Mouse (Mus musculus) thymus, postnatal 0 days (tissue): ENCODE measurements around the gene Bhlhb9. TPM values are rescaled to one million over a fixed set of nuclear protein-coding genes. Genes with fewer than 3 reads are reported as not detected.
A peak's percentile ranks its signal among the peaks of the same experiment; 100 is the strongest.

Experiments
- DNase-seq: peaks from one replicate; pipeline ENCODE4 v3.0.0-alpha.2; 2015; ENCODE audit warnings: low spot score
- microRNA counts: library from miRNA; unstranded; fragments of <30 nt; microRNA quantifications from one replicate; lab custom pipeline; 2015
- microRNA-seq: library from miRNA; unstranded; fragments of <30 nt; microRNA quantifications from one replicate; pipeline ENCODE4, GENCODE M21; 2016; ENCODE audit warnings: borderline number of aligned reads
- polyA plus RNA-seq: library from polyadenylated mRNA; unstranded; fragments of >200 nt; fragmentation: Nextera tagmentation; extraction: Ambion mirVana; gene quantifications from 2 replicates; pipeline ENCODE4 v1.2.1, GENCODE M21; 2015

The Bhlhb9 gene
- polyA plus RNA-seq, 1 experiment from 2014 or later = 55.0 TPM

DNA sequence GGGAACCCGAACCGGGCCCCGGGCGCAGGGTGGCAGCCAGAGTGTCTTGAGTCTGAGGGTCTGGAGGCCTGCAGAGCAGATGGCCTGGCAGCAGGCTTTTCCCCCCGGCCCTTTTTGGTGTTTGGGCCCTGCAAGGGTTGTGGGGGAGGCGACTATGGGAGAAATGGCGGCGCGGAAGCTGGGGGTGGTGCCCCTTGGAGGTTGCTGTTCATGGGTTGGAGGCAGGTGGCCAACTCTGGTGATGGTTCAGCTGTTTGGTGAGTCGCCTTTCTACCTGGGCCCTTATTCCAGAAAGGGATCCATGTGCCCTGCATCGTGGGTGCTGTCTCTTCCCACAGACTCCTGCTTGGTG lies 88.8 kb downstream of the Bhlhb9 start:
- DNase-seq = peak; percentile 39

DNA sequence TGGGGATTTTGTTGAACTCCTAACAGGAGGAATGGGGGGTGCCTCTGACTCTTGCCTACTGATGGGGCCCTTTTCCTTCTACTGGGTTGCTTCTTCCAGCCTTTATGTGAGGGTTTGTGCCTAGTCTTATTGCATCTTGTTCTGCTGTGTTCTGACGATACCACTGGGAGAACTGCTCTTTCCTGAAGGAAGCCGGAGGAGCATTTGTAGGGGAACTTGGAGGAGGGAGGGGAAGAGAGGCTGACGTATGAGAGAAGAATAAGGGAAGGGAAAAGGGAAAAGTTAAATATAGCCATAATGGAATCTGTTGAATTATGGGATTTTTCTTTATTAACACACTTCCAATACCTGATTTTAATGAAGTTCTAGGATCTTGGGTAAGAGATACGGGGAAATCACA lies 119.2 kb downstream of the Bhlhb9 start:
- DNase-seq = no peak

DNA sequence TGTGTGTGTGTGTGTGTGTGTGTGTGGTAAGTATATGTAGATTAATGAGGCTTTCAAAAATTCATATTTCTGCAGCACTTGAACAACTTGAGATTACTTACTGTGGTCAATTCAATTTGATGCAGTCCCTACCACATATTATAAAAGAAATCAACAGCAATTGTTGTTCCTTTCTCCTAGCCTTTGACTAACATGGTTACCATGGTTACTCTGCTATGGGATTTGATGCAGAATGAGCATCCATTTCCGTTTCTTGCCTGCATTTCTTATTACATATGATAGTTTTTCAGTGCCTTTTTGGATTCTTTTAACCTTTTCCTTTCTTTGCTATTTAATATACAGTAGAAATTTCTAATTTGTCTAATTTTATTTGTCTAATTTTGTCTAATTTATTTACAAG lies 119.7 kb downstream of the Bhlhb9 start:
- DNase-seq = no peak

DNA sequence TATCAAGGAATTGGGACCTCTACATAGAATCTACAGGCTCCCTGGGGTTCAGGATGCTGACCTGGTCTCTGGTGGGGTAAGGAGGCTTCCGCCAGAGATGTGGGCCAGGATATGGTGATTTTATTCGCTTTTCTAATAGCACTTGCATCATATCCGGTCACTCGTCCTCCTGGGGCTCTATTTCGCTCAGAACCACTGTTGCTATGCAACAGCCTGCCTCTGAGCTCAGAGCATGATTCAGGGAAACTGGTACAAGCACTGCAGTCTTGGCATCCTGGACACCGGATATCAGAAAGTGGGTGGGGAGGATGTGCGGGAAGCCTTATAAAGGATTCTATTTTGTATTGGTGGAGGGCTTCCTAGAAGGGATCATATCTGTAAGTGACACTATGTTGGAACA lies 124.8 kb downstream of the Bhlhb9 start:
- DNase-seq = no peak

DNA sequence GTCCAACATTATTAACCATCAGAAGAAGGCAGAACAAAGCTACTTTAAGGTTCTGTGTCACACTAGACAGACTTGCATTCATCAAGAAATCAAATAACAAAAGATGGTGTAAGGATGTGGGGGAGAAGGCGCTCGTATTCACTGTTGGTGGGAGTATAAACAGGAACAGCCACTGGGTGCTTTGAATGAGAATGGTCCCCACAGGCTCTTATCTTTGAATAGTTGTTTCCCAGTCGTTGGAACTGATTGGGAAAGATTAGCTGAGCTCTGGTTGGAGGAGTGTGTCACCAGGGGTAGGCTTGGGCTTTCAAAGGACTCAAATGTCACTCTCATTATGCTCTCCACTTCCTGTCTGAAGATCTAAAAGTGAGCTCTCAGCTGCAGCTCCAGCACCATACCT lies 128.5 kb downstream of the Bhlhb9 start:
- no peak for DNase-seq

DNA sequence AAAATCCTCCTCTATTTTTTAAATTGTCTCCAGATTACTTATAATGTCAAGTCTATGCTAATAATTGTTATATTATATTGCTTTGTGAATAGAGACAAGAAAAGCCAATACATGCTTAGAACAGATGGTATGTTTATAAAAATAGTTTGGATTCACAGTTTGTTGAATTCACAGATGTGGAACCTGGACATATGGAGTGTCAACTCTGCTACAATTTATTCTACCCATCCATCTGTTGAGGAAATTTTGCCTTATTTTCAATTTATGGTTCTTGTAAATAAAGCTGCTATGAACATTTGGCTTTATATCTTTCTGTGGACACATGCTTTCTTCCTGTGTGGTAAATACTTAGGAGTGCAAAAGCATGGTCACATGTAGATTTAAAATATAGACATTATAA lies 131.2 kb downstream of the Bhlhb9 start:
- no peak for DNase-seq

DNA sequence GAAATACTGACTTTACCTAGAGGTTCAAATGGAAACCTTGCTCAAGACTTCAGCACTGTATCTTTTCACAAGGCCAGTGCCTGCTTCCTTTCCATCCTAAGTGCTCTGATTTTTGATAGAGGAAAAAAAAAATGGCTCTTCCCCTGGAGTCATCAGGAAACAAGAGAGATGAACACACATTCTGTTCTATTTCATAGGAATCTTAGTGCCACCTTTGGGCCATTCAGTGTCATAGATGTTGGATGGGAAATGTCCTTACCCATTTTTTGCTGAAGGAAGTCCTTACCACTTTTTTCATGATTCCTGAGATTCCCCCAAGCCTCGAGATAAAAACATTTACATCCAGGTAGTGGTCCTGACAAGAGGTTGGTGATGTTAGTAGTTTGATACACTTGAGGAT lies 139.1 kb downstream of the Bhlhb9 start:
- DNase-seq = no peak

MicroRNAs encoded within 50 kb of the gene (microRNA counts, 519-probe panel; counts per million panel counts)
- microRNA mmu-miR-1970 (lab: Ali Mortazavi, UCI) = 473 counts per million, percentile 71 among the panel's probes with 10 or more counts

Small RNA genes within 50 kb of the gene (microRNA-seq; reads per million reads assigned to microRNA genes)
- gene Mir1970 = not detected

Other genes starting within 250 kb of the Bhlhb9 start
- gene Nxf7, start 198.8 kb upstream of the Bhlhb9 start, polyA plus RNA-seq = 0.05 and 0.34 TPM in 2 replicates
- not detected in 2 replicates for gene Prame, start 169.9 kb upstream of the Bhlhb9 start, polyA plus RNA-seq
- gene Tcp11x2, start 103.8 kb upstream of the Bhlhb9 start, polyA plus RNA-seq = 0.06 TPM in 1 of 2 replicates, not detected in the other
- gene Tmsb15a, start 72.3 kb upstream of the Bhlhb9 start, polyA plus RNA-seq = 0.82 and 1.3 TPM in 2 replicates
- 9.5 and 12.2 TPM in 2 replicates for gene Armcx5, start 54.9 kb upstream of the Bhlhb9 start, polyA plus RNA-seq
- gene Gprasp1, start 54.9 kb upstream of the Bhlhb9 start, polyA plus RNA-seq = 18.9 and 20.8 TPM in 2 replicates
- 6.6 and 7.0 TPM in 2 replicates for gene Gprasp2, start 41.4 kb downstream of the Bhlhb9 start, polyA plus RNA-seq
- 16.2 and 18.6 TPM in 2 replicates for gene Arxes2, start 196.2 kb downstream of the Bhlhb9 start, polyA plus RNA-seq
- gene Arxes1, start 235.8 kb downstream of the Bhlhb9 start, polyA plus RNA-seq = 2.6 and 2.7 TPM in 2 replicates